Mouse (Mus musculus): ENCODE results near the gene Jarid2. TPM values are rescaled to one million over a fixed set of nuclear protein-coding genes. Genes with fewer than 3 reads are reported as not detected.

Jarid2 gene
- polyA plus RNA-seq, 1 experiment: 21.0 TPM

- no peak overlapping the region for H3K27ac ChIP-seq (ENCODE audit: control insufficient read depth, insufficient read depth, low read depth, low read length)
- TF ChIP-seq POLR2A (IDR thresholded peaks at IDR 0.05; ENCODE audit: control insufficient read depth, low read depth, low read length) (no peak), CTCF (IDR thresholded peaks at IDR 0.05; ENCODE audit: control insufficient read depth, insufficient read depth, insufficient replicate concordance, low read depth, low read length) (no peak)
- no peaks in the 10 kb centered on the region for H3K36me3 ChIP-seq (ENCODE audit: control insufficient read depth, insufficient read depth, low read length)
- H3K27me3 ChIP-seq (ENCODE audit: control insufficient read depth, insufficient read depth, low read length): no peaks in the 10 kb centered on the region
- no peaks in the 10 kb centered on the region for H3K4me1 ChIP-seq (ENCODE audit: control insufficient read depth, insufficient read depth, low read length)
- no peak overlapping the region for H3K4me3 ChIP-seq (ENCODE audit: control insufficient read depth, low read depth, low read length)
Observed at GRCm38 (mm10) chr13:44795891-44796290, 66.6 kb downstream of the Jarid2 start.

- Histone ChIP-seq H3K27me3 (ENCODE audit: control insufficient read depth, insufficient read depth, low read length) (no peaks in the 10 kb centered on the region), H3K4me1 (ENCODE audit: control insufficient read depth, insufficient read depth, low read length) (no peaks in the 10 kb centered on the region), H3K4me3 (ENCODE audit: control insufficient read depth, low read depth, low read length) (no peak overlapping the region), H3K27ac (ENCODE audit: control insufficient read depth, insufficient read depth, low read depth, low read length) (no peak overlapping the region), H3K36me3 (ENCODE audit: control insufficient read depth, insufficient read depth, low read length) (no peaks in the 10 kb centered on the region)
- no peak for TF ChIP-seq CTCF (IDR thresholded peaks at IDR 0.05; ENCODE audit: control insufficient read depth, insufficient read depth, insufficient replicate concordance, low read depth, low read length)
- no peak for TF ChIP-seq POLR2A (IDR thresholded peaks at IDR 0.05; ENCODE audit: control insufficient read depth, low read depth, low read length)
Observed at GRCm38 (mm10) chr13:44796775-44797174, 67.5 kb downstream of the Jarid2 start.

- Histone ChIP-seq H3K4me1 (ENCODE audit: control insufficient read depth, insufficient read depth, low read length) (no peaks in the 10 kb centered on the region), H3K36me3 (ENCODE audit: control insufficient read depth, insufficient read depth, low read length) (no peaks in the 10 kb centered on the region), H3K27me3 (ENCODE audit: control insufficient read depth, insufficient read depth, low read length) (no peaks in the 10 kb centered on the region), H3K4me3 (ENCODE audit: control insufficient read depth, low read depth, low read length) (no peak overlapping the region), H3K27ac (ENCODE audit: control insufficient read depth, insufficient read depth, low read depth, low read length) (no peak overlapping the region)
- no peak for TF ChIP-seq POLR2A (IDR thresholded peaks at IDR 0.05; ENCODE audit: control insufficient read depth, low read depth, low read length)
- no peak for TF ChIP-seq CTCF (IDR thresholded peaks at IDR 0.05; ENCODE audit: control insufficient read depth, insufficient read depth, insufficient replicate concordance, low read depth, low read length)
Observed at GRCm38 (mm10) chr13:44798280-44798679, 69.0 kb downstream of the Jarid2 start.

- Histone ChIP-seq H3K4me1 (ENCODE audit: control insufficient read depth, insufficient read depth, low read length) (no peaks in the 10 kb centered on the region), H3K4me3 (ENCODE audit: control insufficient read depth, low read depth, low read length) (no peak overlapping the region), H3K27me3 (ENCODE audit: control insufficient read depth, insufficient read depth, low read length) (no peaks in the 10 kb centered on the region), H3K36me3 (ENCODE audit: control insufficient read depth, insufficient read depth, low read length) (no peaks in the 10 kb centered on the region), H3K27ac (ENCODE audit: control insufficient read depth, insufficient read depth, low read depth, low read length) (no peak overlapping the region)
- no peak for TF ChIP-seq POLR2A (IDR thresholded peaks at IDR 0.05; ENCODE audit: control insufficient read depth, low read depth, low read length)
- no peak for TF ChIP-seq CTCF (IDR thresholded peaks at IDR 0.05; ENCODE audit: control insufficient read depth, insufficient read depth, insufficient replicate concordance, low read depth, low read length)
Observed at GRCm38 (mm10) chr13:44799166-44799565, 69.9 kb downstream of the Jarid2 start.

- H3K4me3 ChIP-seq (ENCODE audit: control insufficient read depth, low read depth, low read length): no peak overlapping the region
- H3K27me3 ChIP-seq (ENCODE audit: control insufficient read depth, insufficient read depth, low read length): no peaks in the 10 kb centered on the region
- no peaks in the 10 kb centered on the region for H3K36me3 ChIP-seq (ENCODE audit: control insufficient read depth, insufficient read depth, low read length)
- H3K4me1 ChIP-seq (ENCODE audit: control insufficient read depth, insufficient read depth, low read length): no peaks in the 10 kb centered on the region
- no peak for TF ChIP-seq POLR2A (IDR thresholded peaks at IDR 0.05; ENCODE audit: control insufficient read depth, low read depth, low read length)
- TF ChIP-seq CTCF (IDR thresholded peaks at IDR 0.05; ENCODE audit: control insufficient read depth, insufficient read depth, insufficient replicate concordance, low read depth, low read length): no peak
- H3K27ac ChIP-seq (ENCODE audit: control insufficient read depth, insufficient read depth, low read depth, low read length): no peak overlapping the region
Observed at GRCm38 (mm10) chr13:44800059-44800458, 70.8 kb downstream of the Jarid2 start.

GRCm38 (mm10) chr13:44804876-44805275 lies 75.6 kb downstream of the Jarid2 start:
- no peaks in the 10 kb centered on the region for H3K36me3 ChIP-seq (ENCODE audit: control insufficient read depth, insufficient read depth, low read length)
- no peak overlapping the region for H3K27ac ChIP-seq (ENCODE audit: control insufficient read depth, insufficient read depth, low read depth, low read length)
- no peaks in the 10 kb centered on the region for H3K27me3 ChIP-seq (ENCODE audit: control insufficient read depth, insufficient read depth, low read length)
- H3K4me3 ChIP-seq (ENCODE audit: control insufficient read depth, low read depth, low read length): no peak overlapping the region
- no peak for TF ChIP-seq CTCF (IDR thresholded peaks at IDR 0.05; ENCODE audit: control insufficient read depth, insufficient read depth, insufficient replicate concordance, low read depth, low read length)
- no peak for TF ChIP-seq POLR2A (IDR thresholded peaks at IDR 0.05; ENCODE audit: control insufficient read depth, low read depth, low read length)
- H3K4me1 ChIP-seq (ENCODE audit: control insufficient read depth, insufficient read depth, low read length): no peaks in the 10 kb centered on the region

GRCm38 (mm10) chr13:44808307-44808706 lies 79.0 kb downstream of the Jarid2 start:
- Histone ChIP-seq H3K4me1 (ENCODE audit: control insufficient read depth, insufficient read depth, low read length) (no peaks in the 10 kb centered on the region), H3K27me3 (ENCODE audit: control insufficient read depth, insufficient read depth, low read length) (no peaks in the 10 kb centered on the region), H3K27ac (ENCODE audit: control insufficient read depth, insufficient read depth, low read depth, low read length) (no peak overlapping the region), H3K4me3 (ENCODE audit: control insufficient read depth, low read depth, low read length) (no peak overlapping the region), H3K36me3 (ENCODE audit: control insufficient read depth, insufficient read depth, low read length) (no peaks in the 10 kb centered on the region)
- TF ChIP-seq CTCF (IDR thresholded peaks at IDR 0.05; ENCODE audit: control insufficient read depth, insufficient read depth, insufficient replicate concordance, low read depth, low read length) (no peak), POLR2A (IDR thresholded peaks at IDR 0.05; ENCODE audit: control insufficient read depth, low read depth, low read length) (no peak)

- TF ChIP-seq CTCF (IDR thresholded peaks at IDR 0.05; ENCODE audit: control insufficient read depth, insufficient read depth, insufficient replicate concordance, low read depth, low read length) (no peak), POLR2A (IDR thresholded peaks at IDR 0.05; ENCODE audit: control insufficient read depth, low read depth, low read length) (no peak)
- Histone ChIP-seq H3K4me3 (ENCODE audit: control insufficient read depth, low read depth, low read length) (no peak overlapping the region), H3K27me3 (ENCODE audit: control insufficient read depth, insufficient read depth, low read length) (no peaks in the 10 kb centered on the region), H3K4me1 (ENCODE audit: control insufficient read depth, insufficient read depth, low read length) (no peaks in the 10 kb centered on the region), H3K36me3 (ENCODE audit: control insufficient read depth, insufficient read depth, low read length) (no peaks in the 10 kb centered on the region), H3K27ac (ENCODE audit: control insufficient read depth, insufficient read depth, low read depth, low read length) (no peak overlapping the region)
Observed at GRCm38 (mm10) chr13:44811021-44811420, 81.7 kb downstream of the Jarid2 start.

All from testis, adult 2 months (tissue).